ENCODE assay signal across 24 mouse cellular contexts in the genomic region with DNA sequence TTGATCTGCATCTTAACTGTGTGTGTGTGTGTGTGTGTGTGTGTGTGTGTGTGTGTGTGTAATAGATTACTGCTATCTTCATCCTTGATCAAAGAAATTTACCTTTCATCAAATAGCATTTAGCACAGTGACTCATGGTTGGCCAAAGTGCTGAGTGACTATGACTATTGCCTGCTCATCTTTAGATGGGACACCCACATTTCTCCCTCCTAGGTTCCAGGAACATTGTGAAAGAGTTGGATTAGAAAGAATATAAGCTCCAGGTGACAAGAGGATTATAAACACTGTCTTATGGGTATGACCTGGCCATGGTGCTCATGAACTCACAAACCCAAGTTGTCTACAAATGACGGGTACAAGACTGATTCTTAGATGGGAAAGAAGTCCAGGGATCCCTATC. TPM values are rescaled to one million over a fixed set of nuclear protein-coding genes. Genes with fewer than 3 reads are reported as not detected.
"Had no signal": no experiment of that assay in that cellular context is flagged by ENCODE, and none has a peak within 500 bp of the region (broad histone marks: within the 10 kb centered on the region; RNA-seq: fewer than 3 reads in every experiment).

No protein-coding gene starts in this region.

- DNase-seq: retina, postnatal 1 day; right cerebral cortex, adult 18-20 months; right cerebral cortex, postnatal 14 days; right cerebral cortex, postnatal 25 days; right cerebral cortex, postnatal 4 days; spleen, adult 18-20 months; thymus, adult 18-20 months; thymus, adult 2 months; thymus, postnatal 14 days; thymus, postnatal 25 days; thymus, postnatal 36 days; thymus, postnatal 4 days had no signal

RNA-seq across cellular contexts. Expression of gene Gm10944, which starts 26.9 kb away (rescaled TPM):
- polyA plus RNA-seq: neural tube, embryonic 13.5 days; neural tube, embryonic 14.5 days; neural tube, embryonic 15.5 days; small intestine, adult 2 months; spleen, adult 2 months; stomach, embryonic 14.5 days; stomach, embryonic 15.5 days; stomach, embryonic 16.5 days; stomach, postnatal 0 days; testis, adult 2 months; thymus, adult 2 months; thymus, postnatal 0 days; urinary bladder, adult 2 months had no signal
